22 mouse cellular contexts compared by ENCODE assay signal in the genomic region with DNA sequence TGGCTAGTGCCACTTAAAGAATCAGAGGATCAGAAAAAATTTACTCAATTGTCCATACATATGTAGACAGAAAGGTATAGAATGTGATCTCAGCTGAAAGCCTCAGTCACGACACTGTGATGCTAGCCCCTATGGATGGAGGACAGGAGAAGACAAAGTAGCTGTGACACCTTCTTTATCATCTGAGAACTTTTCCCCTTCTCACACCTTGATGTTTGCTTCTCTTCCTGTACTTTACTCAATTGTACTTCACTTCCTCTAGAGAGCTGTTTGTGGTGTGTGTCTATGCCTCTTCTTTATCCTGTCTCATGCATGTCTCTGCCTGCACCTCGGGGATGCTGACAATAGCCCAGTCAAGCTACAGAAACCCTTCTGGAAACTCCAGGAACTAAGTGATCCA. TPM values are rescaled to one million over a fixed set of nuclear protein-coding genes. Genes with fewer than 3 reads are reported as not detected.
A peak's percentile ranks its signal among the peaks of the same experiment; 100 is the strongest.
DNase-seq lines count a peak whose midpoint lies in the region; ATAC-seq lines count a peak whose summit lies in the region.
"Had no signal": no experiment of that assay in that cellular context is flagged by ENCODE, and none has a peak within 500 bp of the region (broad histone marks: within the 10 kb centered on the region; RNA-seq: fewer than 3 reads in every experiment).

No protein-coding gene starts in this region.

- peak; percentile 38 for DNase-seq in A20 (ENCODE audit: low read depth, low spot score)
- peak; percentile 51 for DNase-seq in thymus, postnatal 25 days
- DNase-seq in right cerebral cortex, postnatal 10 days (ENCODE audit: low spot score in 2 of 2) = no peak
- no peak for DNase-seq in spleen, postnatal 14 days (ENCODE audit: low spot score in 2 of 2)
- no peak for DNase-seq in left cerebral cortex, postnatal 14 days (ENCODE audit: low spot score in 2 of 2)
- DNase-seq: adrenal gland, postnatal 25 days; cerebellum, adult 11-12 months; cerebellum, adult 9-11 months; kidney, adult 8-10 months; kidney, postnatal 4 days; layer of hippocampus, postnatal 36 days; liver, embryonic 13.5 days; lung, adult 18-20 months; lung, postnatal 4 days had no signal

- intact Hi-C loops in left cerebral cortex, postnatal 14 days (cut with DNase I) = no loop called here

- ATAC-seq in CD4-positive, CD25-positive, alpha-beta regulatory T cell, adult 4 months = peak; percentile 78
- peak; percentile 77 for ATAC-seq in inflammation-experienced regulatory T-cells, adult 6 months
- ATAC-seq: forebrain, embryonic 16.5 days; hindbrain, embryonic 16.5 days; intestine, embryonic 16.5 days; lung, postnatal 0 days; midbrain, embryonic 13.5 days; Patski had no signal

RNA-seq across cellular contexts. Expression of a gene that starts 11.5 kb away (rescaled TPM):
- 10 to 100 TPM; 77.5 to 92.7 TPM for polyA plus RNA-seq in CD4-positive, CD25-positive, alpha-beta regulatory T cell, adult 4 months (2017; shearing (Covaris generic))
- polyA plus RNA-seq in inflammation-experienced regulatory T-cells, adult 6 months (2017; shearing (Covaris generic)) = 100 to 1,000 TPM in 1 of 3 experiments, 10 to 100 TPM in 2; 91.0 to 119 (median 94.0) TPM
- 1 to 10 TPM; 7.0 to 8.4 TPM for total RNA-seq in left cerebral cortex, postnatal 14 days (2021)

Comparison
In these comparisons a context has a peak if more than half of its experiments do, and no peak if none do; other contexts are left out.
1. DNase-seq: peak in A20 (single experiment) and thymus, postnatal 25 days (single experiment); none in right cerebral cortex, postnatal 10 days (0 of 2), spleen, postnatal 14 days (0 of 2) and left cerebral cortex, postnatal 14 days (0 of 2).